Mouse (Mus musculus) adrenal gland, adult 8-10 months (tissue): ENCODE data around the gene Farp1. TPM values are rescaled to one million over a fixed set of nuclear protein-coding genes. Genes with fewer than 3 reads are reported as not detected.

ENCODE experiments used
- DNase-seq: peaks from one replicate; pipeline ENCODE4 v3.0.0; 2022
- total RNA-seq, 4 experiments: library from RNA; stranded (reverse); gene quantifications; 2 replicates each; pipeline ENCODE4 v1.2.4; 2022

Farp1 gene
- total RNA-seq, 4 experiments from 2014 or later, result 15.5 to 24.1 (median 21.4) TPM

- DNase-seq, result no peak
These were observed 194.2 kb downstream of the Farp1 start for GRCm38 (mm10) chr14:121229036-121229773.

DNA sequence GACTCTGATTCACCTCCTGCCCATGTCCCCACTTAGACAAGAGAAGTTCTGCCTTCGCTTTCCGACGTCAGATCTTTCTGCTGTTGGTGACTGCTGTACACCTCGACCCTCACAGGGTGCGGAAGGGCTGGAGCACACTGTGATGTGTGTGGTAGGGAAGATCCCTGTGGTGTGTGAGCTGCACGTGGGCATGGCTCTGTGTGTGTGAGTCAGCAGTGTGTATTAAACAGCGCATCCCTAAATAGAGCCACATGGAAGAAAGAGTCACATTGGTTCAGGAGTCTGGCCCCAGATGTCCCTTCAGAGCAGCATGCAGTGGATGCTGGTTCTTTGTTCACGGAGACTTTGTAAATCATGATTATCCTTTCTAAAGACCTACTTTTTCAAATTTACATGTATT lies 196.2 kb downstream of the Farp1 start:
- no peak for DNase-seq

GRCm38 (mm10) chr14:121234741-121235307 lies 199.8 kb downstream of the Farp1 start:
- no peak for DNase-seq

GRCm38 (mm10) chr14:121236736-121237135 lies 201.7 kb downstream of the Farp1 start:
- DNase-seq, result no peak

DNA sequence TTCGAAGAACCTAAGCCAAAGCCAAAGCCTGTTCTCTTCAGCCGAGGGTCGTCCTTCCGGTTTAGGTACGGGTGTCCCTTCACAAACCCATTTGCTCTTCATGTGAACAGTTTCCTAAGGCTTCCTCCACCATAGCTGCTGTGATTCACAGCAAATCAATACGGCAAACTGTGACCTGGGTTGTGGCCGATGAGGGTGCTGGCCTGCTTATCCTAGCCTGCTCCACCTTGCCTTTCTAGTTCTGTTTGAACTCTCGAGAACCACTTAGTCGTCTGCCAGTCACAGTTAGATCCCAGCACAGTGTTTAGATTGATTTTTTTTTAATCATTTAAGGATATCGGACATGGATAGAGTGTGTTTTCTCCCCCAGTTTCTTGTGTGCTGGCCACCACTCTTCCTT lies 203.7 kb downstream of the Farp1 start:
- DNase-seq, result no peak

DNA sequence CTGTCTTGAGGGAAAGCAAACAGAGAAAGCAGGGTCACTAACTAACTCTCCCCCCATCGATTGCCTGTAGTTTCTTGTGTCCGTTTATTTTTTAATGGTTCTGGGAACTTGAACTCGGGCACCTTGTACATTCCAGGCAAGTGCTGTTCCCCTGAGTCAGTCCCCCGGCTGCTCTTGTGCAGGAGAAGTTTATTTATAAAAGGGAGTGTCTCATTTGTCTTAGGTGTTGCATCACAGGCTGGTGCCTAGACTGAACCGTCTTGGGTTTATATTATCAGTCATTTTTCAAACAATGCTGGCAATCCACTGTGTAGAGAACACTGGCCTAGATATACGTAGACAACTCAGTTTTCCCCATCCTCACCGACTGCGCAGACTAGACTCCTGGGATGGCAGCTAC lies 204.4 kb downstream of the Farp1 start:
- no peak for DNase-seq

DNA sequence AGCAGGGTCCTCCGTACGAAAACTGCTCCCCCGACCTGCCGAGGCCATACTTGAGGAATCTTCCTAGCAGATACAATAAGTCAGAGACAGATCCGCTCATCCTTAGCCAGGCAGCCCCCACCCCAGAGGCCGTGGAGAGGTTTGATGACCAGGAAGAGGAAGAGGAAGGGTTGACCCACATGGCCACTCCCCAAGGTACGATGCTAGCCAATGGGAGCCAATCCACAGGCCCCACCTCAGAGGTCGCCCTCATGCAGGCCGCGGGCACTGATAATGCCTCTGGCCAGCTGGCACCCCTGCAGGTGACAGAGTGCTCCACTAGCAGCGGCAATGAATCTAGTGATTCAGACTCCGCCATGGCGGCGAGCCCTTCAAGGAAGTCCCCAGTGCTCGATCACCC lies 209.1 kb downstream of the Farp1 start:
- no peak for DNase-seq

- DNase-seq, result no peak
These were observed 211.2 kb downstream of the Farp1 start for GRCm38 (mm10) chr14:121246048-121246731.

DNA sequence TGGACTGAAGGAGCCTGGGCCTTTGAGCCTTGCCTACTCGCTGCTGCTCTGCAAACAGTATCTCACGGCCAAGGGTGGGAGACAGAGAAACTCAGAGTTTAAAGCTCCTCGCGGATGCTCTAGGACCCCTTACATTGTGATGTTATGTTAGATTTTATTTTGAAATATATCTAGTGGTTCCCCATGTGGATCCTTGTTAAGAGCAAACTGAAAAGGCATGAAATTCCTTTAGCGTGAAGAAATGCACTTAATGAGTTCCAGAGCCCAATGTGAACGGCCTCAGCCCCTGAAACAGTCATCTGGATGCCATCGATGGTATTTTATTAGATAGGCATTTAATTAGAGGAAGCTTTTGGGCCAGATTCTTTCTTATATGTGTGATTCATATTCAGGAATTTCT lies 212.3 kb downstream of the Farp1 start:
- DNase-seq, result no peak

DNA sequence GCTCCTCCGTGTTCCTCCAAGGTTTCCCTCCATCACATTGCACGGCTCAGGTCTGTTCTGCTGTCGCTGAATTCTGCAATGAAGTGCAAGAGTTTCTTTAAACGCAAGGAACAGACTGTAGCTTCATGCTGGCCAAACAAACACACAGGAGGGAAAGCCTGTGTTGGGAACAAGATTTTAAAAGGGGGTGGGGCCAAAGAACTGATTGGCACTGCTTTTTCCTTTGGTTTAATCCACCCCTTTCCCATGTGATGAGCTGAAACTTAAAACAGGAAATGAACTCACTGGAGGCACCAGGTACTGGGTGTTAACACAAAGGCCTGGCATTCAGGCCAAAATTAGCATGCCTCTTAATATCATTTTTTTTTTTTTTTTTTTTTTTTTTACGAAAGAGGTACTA lies 213.3 kb downstream of the Farp1 start:
- no peak for DNase-seq

GRCm38 (mm10) chr14:121251099-121251498 lies 216.1 kb downstream of the Farp1 start:
- DNase-seq, result no peak

DNA sequence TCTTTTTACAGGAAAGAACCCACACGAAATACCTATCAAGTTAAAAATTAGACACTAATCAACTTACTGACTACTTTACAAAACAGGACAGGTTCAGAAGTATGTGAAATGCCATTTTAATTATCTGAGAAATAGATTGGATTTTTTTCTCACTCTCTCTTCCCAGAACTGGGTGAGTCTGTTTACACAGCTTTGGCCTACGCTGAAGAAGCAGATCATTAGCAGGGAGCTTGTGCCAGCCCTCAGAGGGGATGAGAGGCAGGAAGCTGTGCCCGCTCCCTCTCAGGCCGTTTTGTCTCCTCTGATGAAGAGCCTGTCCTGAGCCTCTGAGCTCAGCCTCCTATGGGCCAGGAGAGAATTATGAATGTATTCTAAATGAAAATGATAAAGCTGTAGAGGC lies 216.7 kb downstream of the Farp1 start:
- DNase-seq, result no peak

DNA sequence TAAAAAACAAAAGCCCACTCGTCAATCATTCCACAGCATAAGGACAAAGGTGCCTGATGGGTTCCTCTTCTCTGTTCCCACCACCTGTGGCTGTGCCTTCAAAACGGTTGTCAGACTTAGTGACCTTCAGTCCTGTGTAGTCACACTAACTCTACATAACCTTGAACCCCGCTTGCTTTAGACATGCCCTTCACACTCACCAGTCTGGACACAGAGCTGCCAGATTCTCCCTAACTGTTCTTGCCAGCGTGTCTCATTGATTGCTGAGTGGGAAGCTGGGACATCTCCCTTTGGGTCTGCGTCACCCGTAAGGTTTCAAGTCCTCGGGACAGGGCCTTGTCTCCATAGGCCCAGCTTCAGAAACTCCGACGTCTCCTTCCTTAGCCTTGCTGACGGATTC lies 217.5 kb downstream of the Farp1 start:
- DNase-seq, result peak; percentile 17

- DNase-seq, result no peak
These were observed 219.9 kb downstream of the Farp1 start for GRCm38 (mm10) chr14:121254869-121255268.

GRCm38 (mm10) chr14:121255469-121255868 lies 220.5 kb downstream of the Farp1 start:
- DNase-seq, result no peak

GRCm38 (mm10) chr14:121256896-121257295 lies 221.9 kb downstream of the Farp1 start:
- no peak for DNase-seq

DNA sequence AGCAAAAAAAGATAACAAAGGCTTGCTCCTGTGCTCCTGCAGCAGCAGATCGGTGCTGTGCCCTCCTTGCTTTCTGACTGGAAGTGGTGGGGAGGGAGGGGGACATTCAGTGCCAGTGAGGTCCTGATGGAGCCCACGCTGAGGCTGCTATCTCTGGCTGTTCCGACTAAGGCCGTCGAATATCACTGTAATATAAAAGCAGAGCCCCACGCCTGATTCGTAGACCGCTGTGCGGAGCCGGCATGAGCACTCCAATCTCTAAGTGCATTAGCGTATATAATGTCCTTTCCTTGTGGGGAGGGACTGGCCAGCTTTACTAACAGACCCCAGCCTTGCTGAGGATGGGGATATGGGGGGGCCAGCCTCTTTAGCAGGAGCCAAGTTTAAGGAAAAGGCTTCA lies 224.3 kb downstream of the Farp1 start:
- no peak for DNase-seq

GRCm38 (mm10) chr14:121259789-121260188 lies 224.8 kb downstream of the Farp1 start:
- no peak for DNase-seq

DNA sequence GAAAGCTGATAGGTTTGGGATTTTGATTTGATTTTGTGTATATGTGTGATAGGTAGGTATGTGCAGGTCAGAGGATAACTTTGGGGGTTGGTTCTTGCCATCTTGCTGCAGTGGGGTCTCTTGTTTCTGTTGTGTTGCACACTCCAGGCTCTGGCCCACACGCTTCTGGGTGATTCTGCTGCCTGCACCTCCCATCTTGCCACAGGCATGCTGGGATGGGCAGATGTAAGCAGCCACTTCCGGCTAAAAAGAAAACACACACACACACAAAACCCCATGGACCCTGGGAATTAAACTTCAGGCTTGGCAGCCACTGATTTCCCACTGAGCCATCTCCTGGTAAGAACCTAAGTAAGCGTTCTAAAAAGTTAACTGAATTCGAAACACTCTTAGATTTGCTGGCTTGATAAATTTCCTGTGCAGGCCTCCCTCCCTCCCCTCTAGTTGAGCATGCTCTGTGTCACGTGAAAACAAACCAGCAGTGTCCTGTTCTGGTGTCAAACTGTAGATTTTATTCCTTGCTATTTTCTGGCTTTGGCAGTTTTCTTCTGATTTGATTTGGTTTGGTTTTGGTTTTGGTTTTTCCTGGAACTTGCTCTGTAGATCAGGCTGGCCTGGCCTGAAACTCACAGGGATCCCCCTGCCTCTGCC lies 226.4 kb downstream of the Farp1 start:
- DNase-seq, result no peak

GRCm38 (mm10) chr14:121262606-121263005 lies 227.6 kb downstream of the Farp1 start:
- no peak for DNase-seq

GRCm38 (mm10) chr14:121263912-121264311 lies 228.9 kb downstream of the Farp1 start:
- no peak for DNase-seq

DNA sequence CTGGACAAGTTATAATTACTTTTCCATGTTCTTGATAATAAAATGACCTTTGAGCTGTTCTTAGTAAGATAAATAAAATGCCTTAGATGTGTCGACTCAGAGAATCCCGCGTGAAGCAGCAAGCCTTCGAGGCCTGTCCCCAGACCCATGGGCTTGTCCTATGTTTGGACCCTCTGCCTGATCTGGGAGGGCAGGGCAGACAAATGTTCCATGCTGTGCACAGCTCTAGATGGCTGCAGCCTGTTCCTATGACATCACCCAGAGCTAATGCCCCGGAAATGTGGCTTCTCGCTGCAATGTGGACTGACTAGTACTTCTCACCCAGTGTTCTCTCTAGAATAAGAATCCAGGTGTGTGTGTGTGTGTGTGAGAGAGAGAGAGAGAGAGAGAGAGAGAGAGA lies 229.5 kb downstream of the Farp1 start:
- DNase-seq, result no peak

- DNase-seq, result no peak
These were observed 232.8 kb downstream of the Farp1 start for GRCm38 (mm10) chr14:121267801-121268200.
